Mouse (Mus musculus) lung, adult 2 months (tissue): ENCODE results near the gene Sag. TPM values are rescaled to one million over a fixed set of nuclear protein-coding genes. Genes with fewer than 3 reads are reported as not detected.

Experiments used
- DNase-seq: peaks from one replicate; pipeline ENCODE4 v3.0.0; 2022
- H3K4me1 ChIP-seq: fragments of 200-500 bp; 2 replicates; pipeline ENCODE4 v1.6.1; 2011; ENCODE audit warnings: low read length; ENCODE audit not compliant: control insufficient read depth, insufficient read depth
- H3K4me3 ChIP-seq: fragments of 200-500 bp; replicated peaks from 2 replicates; pipeline ENCODE3; 2011; ENCODE audit warnings: low read depth, mild to moderate bottlenecking, control low read depth, low read length; ENCODE audit errors: extremely low read depth
- CTCF ChIP-seq: fragments of 200-500 bp; IDR thresholded peaks from 2 replicates; pipeline ENCODE4 v1.5.1; 2011; ENCODE audit warnings: mild to moderate bottlenecking, low read length, control low read depth; ENCODE audit not compliant: insufficient read depth
- POLR2A ChIP-seq: fragments of 200-500 bp; IDR thresholded peaks from 2 replicates; pipeline ENCODE4 v1.6.1; 2011; ENCODE audit warnings: low read depth, mild to moderate bottlenecking, control low read depth, low read length, borderline replicate concordance; ENCODE audit errors: extremely low read depth
- WGBS: fragments of 180-500 bp; shearing (Covaris S2); methylation state at CpG from one replicate; pipeline ENCODE4 v1.1.7; 2018; 5-methylcytosine and 5-hydroxymethylcytosine counted together
- polyA plus RNA-seq: library from polyadenylated mRNA; depleted of rRNA; stranded (reverse); fragments of >200 nt; gene quantifications from 2 replicates; pipeline ENCODE4 v1.2.3, GENCODE M21; 2012; rRNA removed

The Sag gene
- polyA plus RNA-seq, 1 experiment: 0.86 TPM

DNA sequence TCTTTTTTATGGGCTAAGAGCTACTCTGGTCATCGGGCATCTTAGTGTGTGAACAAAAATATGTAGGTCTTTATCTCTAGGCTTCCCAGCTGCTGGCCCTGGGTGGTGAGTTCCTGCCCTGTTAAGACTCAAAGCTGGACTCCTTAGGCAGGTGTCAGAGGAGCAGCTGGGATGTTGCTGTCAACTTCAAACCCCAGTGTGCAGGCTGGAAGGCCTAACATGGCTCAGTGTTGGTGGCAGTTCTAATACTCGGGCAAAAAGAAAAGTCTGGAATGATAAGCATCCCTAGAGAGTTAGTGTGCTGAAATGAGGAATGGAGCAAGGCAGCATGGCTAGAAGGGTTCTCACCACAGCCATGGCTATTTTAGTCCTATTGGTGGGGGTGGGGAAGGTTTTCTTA lies 77.4 kb downstream of the Sag start:
- Histone ChIP-seq H3K4me3 (no peak overlapping the region), H3K4me1 (peaks cover 27% of the 10 kb centered on the region)
- WGBS: 43% methylated on average over 2 of the region's 2 CpGs
- DNase-seq: peak; percentile 18
- TF ChIP-seq POLR2A: no peak
- TF ChIP-seq CTCF: no peak

GRCm38 (mm10) chr1:87881726-87882125 lies 78.2 kb downstream of the Sag start:
- no peak for DNase-seq
- 43% methylated on average over 4 of the region's 4 CpGs for WGBS
- peaks cover 24% of the 10 kb centered on the region for H3K4me1 ChIP-seq
- TF ChIP-seq CTCF: no peak
- no peak for TF ChIP-seq POLR2A
- no peak overlapping the region for H3K4me3 ChIP-seq

DNA sequence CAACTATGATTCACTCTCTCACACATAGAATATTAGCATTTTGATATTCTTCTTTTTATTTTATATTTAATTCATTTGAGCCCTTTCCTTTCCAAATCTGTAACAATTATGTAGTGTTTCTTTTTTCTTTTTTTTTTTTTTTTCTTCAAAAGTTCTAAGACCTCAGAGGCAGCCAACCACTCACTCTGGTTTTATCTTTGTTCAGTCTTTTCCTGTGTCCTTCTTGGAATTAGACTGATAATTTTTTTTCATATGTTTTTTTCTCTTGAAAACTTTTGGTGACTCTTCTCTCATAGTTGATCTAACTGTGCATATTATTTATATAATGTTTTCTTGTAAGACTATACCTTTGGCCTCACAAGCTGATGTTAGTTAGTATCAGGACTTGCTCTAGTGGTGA lies 79.1 kb downstream of the Sag start:
- Histone ChIP-seq H3K4me1 (peaks cover 24% of the 10 kb centered on the region), H3K4me3 (no peak overlapping the region)
- DNase-seq: no peak
- TF ChIP-seq CTCF (no peak), POLR2A (no peak)

DNA sequence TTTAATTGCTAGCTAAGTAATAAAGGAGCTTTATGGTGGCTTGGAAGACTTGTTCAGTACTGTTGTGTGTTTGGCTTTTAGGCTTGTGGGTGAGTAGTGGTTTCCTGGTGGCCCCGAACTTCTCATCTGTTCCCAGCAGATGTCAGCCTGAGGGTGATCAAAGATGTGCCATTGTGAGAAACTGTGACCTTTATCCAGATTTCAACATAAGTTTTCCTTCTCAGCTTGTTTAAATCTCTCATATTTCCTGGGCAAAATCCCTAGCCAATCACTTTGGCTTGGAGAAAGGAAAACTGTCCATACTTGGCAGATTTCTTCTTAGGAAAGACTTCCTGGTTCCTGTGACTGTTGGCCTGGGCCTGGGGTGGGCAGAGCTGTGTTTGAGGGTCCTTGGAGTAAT lies 87.5 kb downstream of the Sag start:
- H3K4me1 ChIP-seq: peaks cover 5% of the 10 kb centered on the region
- WGBS: 34% methylated on average over 1 of the region's 1 CpGs
- TF ChIP-seq CTCF: no peak
- no peak for TF ChIP-seq POLR2A
- no peak for DNase-seq
- no peak overlapping the region for H3K4me3 ChIP-seq

- no peak overlapping the region for H3K4me3 ChIP-seq
- peak; percentile 56 for DNase-seq
- H3K4me1 ChIP-seq: peaks cover 5% of the 10 kb centered on the region
- WGBS: 41% methylated on average over 4 of the region's 4 CpGs
- TF ChIP-seq POLR2A: no peak
- no peak for TF ChIP-seq CTCF
Observed at GRCm38 (mm10) chr1:87891634-87892033, 88.2 kb downstream of the Sag start.

DNA sequence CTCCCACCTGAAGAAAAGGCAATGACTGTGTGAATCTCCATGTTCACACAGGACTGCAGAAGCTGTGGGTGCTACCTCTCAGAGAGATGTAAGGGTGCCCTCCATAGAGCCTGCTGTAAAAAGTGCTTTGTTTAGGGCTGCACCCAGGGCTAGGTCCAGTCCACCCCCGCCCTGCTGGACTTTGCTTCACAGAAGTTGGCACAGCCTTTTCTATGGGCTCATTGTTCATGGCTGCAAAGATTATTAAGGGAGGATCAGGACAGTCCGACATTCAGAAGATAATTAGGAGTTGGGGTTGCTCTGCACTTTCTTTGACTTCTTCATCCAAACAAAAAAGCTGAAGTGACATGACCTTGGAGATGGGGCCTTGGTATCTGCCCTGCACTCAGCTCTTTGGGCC lies 89.0 kb downstream of the Sag start:
- peaks cover 5% of the 10 kb centered on the region for H3K4me1 ChIP-seq
- WGBS: 58% methylated on average over 2 of the region's 2 CpGs
- DNase-seq: no peak
- H3K4me3 ChIP-seq: no peak overlapping the region
- TF ChIP-seq POLR2A: no peak
- no peak for TF ChIP-seq CTCF

DNA sequence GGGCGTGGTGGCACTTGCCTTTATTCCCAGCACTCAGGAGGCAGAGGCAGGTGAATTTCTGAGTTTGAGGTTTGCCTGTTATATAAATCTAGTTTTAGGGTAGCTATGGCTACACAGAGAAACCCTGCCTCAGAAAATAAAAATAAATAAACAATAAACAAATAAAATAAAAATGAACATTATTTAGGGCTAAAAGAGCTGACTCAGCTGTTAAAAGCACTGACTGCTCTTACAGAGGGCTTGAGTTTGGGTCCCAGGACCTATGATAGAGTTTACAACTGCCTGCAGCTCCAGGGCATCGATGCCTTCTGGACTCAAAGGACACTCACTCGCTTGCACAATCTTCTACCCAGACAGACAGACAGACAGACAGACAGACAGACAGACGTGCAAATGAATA lies 89.9 kb downstream of the Sag start:
- Histone ChIP-seq H3K4me1 (peaks cover 5% of the 10 kb centered on the region), H3K4me3 (no peak overlapping the region)
- 93% methylated on average over 4 of the region's 4 CpGs for WGBS
- no peak for TF ChIP-seq POLR2A
- TF ChIP-seq CTCF: no peak
- no peak for DNase-seq

Other genes starting within 250 kb of the Sag start
- 7.2 and 7.4 TPM in 2 replicates for gene Ngef, start 229.8 kb upstream of the Sag start, polyA plus RNA-seq
- gene Inpp5d, start 183.4 kb upstream of the Sag start, polyA plus RNA-seq: 86.5 and 123 TPM in 2 replicates
- 18.1 and 22.8 TPM in 2 replicates for gene Atg16l1, start 47.8 kb upstream of the Sag start, polyA plus RNA-seq
- gene Dgkd, start 49.6 kb downstream of the Sag start, polyA plus RNA-seq: 28.5 and 36.9 TPM in 2 replicates
- gene Usp40, start 204.9 kb downstream of the Sag start, polyA plus RNA-seq: 6.3 and 9.9 TPM in 2 replicates